Mouse (Mus musculus): ENCODE measurements around the gene Tmem268. TPM values are rescaled to one million over a fixed set of nuclear protein-coding genes. Genes with fewer than 3 reads are reported as not detected.

Gene Tmem268
- polyA plus RNA-seq, 1 experiment from 2014 or later = 4.7 TPM

DNA sequence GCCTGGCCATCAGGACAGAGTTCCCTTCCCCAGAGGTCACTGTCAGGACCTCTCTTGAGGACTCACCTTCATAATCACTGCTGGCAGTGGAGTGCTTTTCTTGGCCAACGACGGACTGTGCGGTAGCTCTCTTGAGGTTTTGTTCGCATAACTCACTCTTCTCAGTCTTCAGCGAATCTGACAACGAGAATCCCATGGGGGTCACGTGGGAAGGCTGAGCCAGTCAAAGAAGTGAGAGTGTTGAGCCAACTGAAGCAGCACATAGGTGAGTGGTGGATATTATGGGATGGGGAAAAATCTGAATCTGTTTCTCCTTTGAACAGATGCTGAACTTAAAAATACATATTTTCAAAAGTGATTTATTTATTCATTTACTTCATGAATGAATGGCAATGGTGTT, 49.8 kb downstream of the Tmem268 start:
- WGBS = 71% methylated on average over 7 of the region's 7 CpGs
- no peaks in the 10 kb centered on the region for H3K36me3 ChIP-seq (replicated peaks)
- H3K9me3 ChIP-seq = no peaks in the 10 kb centered on the region
- H3K4me3 ChIP-seq = no peak overlapping the region
- no peak overlapping the region for H3K4me2 ChIP-seq
- H3K9ac ChIP-seq = no peak overlapping the region
- no peaks in the 10 kb centered on the region for H3K27me3 ChIP-seq (replicated peaks)
- no peak for ATAC-seq (replicated peaks)
- H3K4me1 ChIP-seq = no peaks in the 10 kb centered on the region
- no peak overlapping the region for H3K27ac ChIP-seq

DNA sequence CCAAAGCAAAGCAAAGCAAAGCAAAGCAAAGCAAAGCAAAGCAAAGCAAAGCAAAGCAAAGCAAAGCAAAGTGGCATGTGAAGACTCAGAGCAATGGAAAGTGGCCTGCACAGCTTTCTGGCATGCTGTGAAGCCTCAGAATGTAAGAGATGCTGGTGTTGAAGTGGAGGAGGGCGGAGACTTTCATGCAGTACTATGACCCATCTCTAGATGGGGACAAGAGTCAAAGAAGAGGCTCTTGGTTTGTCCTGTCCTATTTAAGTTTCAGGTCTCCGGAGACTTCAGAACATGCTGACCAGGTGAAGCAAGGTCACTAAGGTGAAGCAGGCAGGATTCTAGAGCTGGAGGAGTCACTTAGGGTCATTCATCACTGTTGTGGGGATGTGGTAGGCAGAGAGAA, 63.3 kb downstream of the Tmem268 start:
- Histone ChIP-seq H3K9me3 (no peaks in the 10 kb centered on the region), H3K27ac (no peak overlapping the region), H3K27me3 (replicated peaks) (no peaks in the 10 kb centered on the region), H3K4me3 (no peak overlapping the region), H3K4me1 (no peaks in the 10 kb centered on the region), H3K4me2 (no peak overlapping the region), H3K9ac (no peak overlapping the region), H3K36me3 (replicated peaks) (no peaks in the 10 kb centered on the region)
- no peak for ATAC-seq (replicated peaks)
- WGBS = 83% methylated on average over 2 of the region's 2 CpGs

DNA sequence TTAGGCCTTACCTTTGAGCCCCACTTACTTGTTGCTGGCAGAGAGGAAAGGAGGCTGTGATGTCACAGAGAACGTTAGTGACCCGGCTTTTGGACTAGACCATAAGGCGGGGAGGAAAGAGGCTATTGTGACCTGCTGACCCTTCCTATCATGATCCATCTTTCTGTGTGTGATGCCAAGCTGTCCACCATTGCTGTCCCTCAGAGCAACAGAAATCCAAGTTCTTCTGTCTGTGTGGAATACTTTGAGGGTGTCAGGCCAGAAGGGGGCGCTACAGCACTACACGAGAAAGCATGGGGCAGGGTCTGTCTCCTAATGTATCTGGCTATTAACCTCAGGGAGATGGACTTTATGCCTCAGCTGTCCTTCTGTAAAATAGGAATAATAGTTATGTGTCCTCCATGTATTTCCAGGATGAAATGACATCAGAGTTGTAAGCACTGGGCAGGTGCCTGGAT, 63.8 kb downstream of the Tmem268 start, which contains the start of gene Tex48:
Gene Tex48 (minus strand): TSS at position 51 of the 458 bp plus-strand sequence.
- no peak for ATAC-seq (replicated peaks)
- Histone ChIP-seq H3K9ac (no peak within 1 kb of the TSS), H3K27ac (no peak within 1 kb of the TSS), H3K4me2 (no peak within 1 kb of the TSS), H3K4me1 (no peaks in the 10 kb centered on the region), H3K36me3 (replicated peaks) (no peaks in the 10 kb centered on the region), H3K4me3 (no peak within 1 kb of the TSS), H3K9me3 (no peaks in the 10 kb centered on the region), H3K27me3 (replicated peaks) (no peaks in the 10 kb centered on the region)
- 60% methylated on average over 5 of the region's 5 CpGs for WGBS

DNA sequence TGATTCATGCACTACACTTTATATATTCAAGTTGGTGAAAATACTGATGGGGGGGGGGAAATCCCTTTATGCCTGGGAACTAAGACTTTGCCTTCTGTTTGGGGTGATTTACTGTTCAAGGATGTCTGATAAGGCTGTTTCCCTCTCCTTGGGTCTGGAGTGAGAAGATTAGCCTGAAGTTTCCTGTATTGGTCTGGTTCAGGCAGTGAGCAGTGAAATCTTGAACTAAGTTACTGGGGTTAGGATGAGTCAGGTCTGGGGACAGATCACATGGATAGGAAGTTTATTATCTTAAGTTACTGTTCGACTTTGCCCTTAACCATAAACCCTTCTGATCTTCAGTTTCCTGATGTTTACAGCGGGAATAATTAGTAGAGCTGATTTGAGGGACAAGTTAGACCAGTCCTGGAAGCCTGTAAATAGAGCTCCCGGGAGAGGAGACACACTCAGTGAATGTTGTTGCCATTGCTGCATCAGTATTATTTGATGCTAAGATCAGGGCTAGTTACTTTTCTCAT, 67.0 kb downstream of the Tmem268 start:
- Histone ChIP-seq H3K27me3 (replicated peaks) (no peaks in the 10 kb centered on the region), H3K36me3 (replicated peaks) (no peaks in the 10 kb centered on the region), H3K27ac (no peak overlapping the region), H3K4me3 (no peak overlapping the region), H3K9ac (no peak overlapping the region), H3K9me3 (no peaks in the 10 kb centered on the region), H3K4me1 (no peaks in the 10 kb centered on the region), H3K4me2 (no peak overlapping the region)
- 79% methylated on average over 3 of the region's 3 CpGs for WGBS
- no peak for ATAC-seq (replicated peaks)

DNA sequence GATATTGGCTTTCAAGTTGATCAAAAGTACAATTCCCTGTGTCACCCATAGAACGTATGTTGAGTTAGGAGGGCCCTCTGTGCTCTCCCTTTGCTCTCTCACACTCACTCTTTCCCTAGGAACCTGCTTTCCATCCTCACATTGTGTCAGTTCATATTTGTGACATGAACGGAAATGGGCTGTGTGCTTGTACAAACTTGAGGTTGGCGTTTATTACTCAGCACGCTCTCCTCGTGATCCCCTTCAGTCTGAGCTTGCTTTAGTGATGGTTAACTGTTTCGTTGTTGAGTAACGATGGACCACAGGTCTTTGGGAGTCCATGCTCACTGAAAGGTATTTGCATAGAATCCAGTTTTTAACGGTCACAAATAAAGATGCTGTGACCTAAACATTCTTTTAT, 68.5 kb downstream of the Tmem268 start:
- WGBS = 88% methylated on average over 8 of the region's 8 CpGs

DNA sequence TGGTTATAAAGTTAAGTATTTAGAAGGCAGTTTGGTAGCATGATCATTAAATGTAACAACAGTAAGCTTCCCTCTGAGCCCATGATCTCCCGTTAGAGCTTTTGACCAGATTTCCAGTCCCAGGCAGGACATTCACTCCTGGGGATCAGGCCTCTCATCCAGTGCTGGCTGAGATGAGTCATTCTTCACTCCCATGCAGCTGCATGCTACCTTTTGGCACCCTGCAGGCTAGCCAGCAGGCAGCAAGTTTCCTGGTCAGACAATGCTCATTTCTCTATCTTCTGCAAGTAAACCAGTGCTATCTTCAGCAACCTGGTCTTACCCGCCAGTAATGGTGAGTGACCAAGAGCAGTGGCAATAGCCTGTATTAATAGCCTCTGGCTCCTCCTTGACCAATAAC, 74.6 kb downstream of the Tmem268 start:
- no peak overlapping the region for H3K27ac ChIP-seq

More for the DNA sequence above, 68.5 kb downstream of the Tmem268 start:
- no peak overlapping the region for H3K4me2 ChIP-seq
- no peaks in the 10 kb centered on the region for H3K36me3 ChIP-seq (replicated peaks)
- ATAC-seq (replicated peaks) = no peak
- H3K4me3 ChIP-seq = no peak overlapping the region
- H3K9me3 ChIP-seq = no peaks in the 10 kb centered on the region
- no peak overlapping the region for H3K9ac ChIP-seq
- H3K27me3 ChIP-seq (replicated peaks) = no peaks in the 10 kb centered on the region
- no peak overlapping the region for H3K27ac ChIP-seq
- no peaks in the 10 kb centered on the region for H3K4me1 ChIP-seq

More for the DNA sequence above, 74.6 kb downstream of the Tmem268 start:
- no peaks in the 10 kb centered on the region for H3K27me3 ChIP-seq (replicated peaks)
- H3K9ac ChIP-seq = no peak overlapping the region
- H3K36me3 ChIP-seq (replicated peaks) = no peaks in the 10 kb centered on the region
- no peak overlapping the region for H3K4me2 ChIP-seq
- 88% methylated on average over 2 of the region's 2 CpGs for WGBS
- H3K9me3 ChIP-seq = no peaks in the 10 kb centered on the region
- no peak for ATAC-seq (replicated peaks)
- H3K4me3 ChIP-seq = no peak overlapping the region
- H3K4me1 ChIP-seq = no peaks in the 10 kb centered on the region

Other genes with a start within 250 kb of the Tmem268 start
- gene Orm1, start 214.2 kb upstream of the Tmem268 start, polyA plus RNA-seq (2015; fragmentation: Nextera tagmentation; extraction: Ambion mirVana) = not detected in 2 replicates
- gene Orm3, start 202.6 kb upstream of the Tmem268 start, polyA plus RNA-seq (2015; fragmentation: Nextera tagmentation; extraction: Ambion mirVana) = not detected in 2 replicates
- gene Orm2, start 196.3 kb upstream of the Tmem268 start, polyA plus RNA-seq (2015; fragmentation: Nextera tagmentation; extraction: Ambion mirVana) = not detected in 2 replicates
- gene Akna, start 155.4 kb upstream of the Tmem268 start, polyA plus RNA-seq (2015; fragmentation: Nextera tagmentation; extraction: Ambion mirVana) = 7.0 and 7.7 TPM in 2 replicates
- gene Whrn, start 62.8 kb upstream of the Tmem268 start, polyA plus RNA-seq (2015; fragmentation: Nextera tagmentation; extraction: Ambion mirVana) = 6.5 and 7.5 TPM in 2 replicates
- gene Atp6v1g1, start 14.0 kb upstream of the Tmem268 start, polyA plus RNA-seq (2015; fragmentation: Nextera tagmentation; extraction: Ambion mirVana) = 409 and 410 TPM in 2 replicates
- not detected in 2 replicates for gene Gm11213, start 46.5 kb downstream of the Tmem268 start, polyA plus RNA-seq (2015; fragmentation: Nextera tagmentation; extraction: Ambion mirVana)
- gene Tex48, start 63.6 kb downstream of the Tmem268 start, polyA plus RNA-seq (2015; fragmentation: Nextera tagmentation; extraction: Ambion mirVana) = not detected in 2 replicates
- not detected in 2 replicates for gene Gm11214, start 104.6 kb downstream of the Tmem268 start, polyA plus RNA-seq (2015; fragmentation: Nextera tagmentation; extraction: Ambion mirVana)
- gene Tnfsf15, start 186.3 kb downstream of the Tmem268 start, polyA plus RNA-seq (2015; fragmentation: Nextera tagmentation; extraction: Ambion mirVana) = 0.05 TPM in 1 of 2 replicates, not detected in the other

All from midbrain, embryonic 15.5 days (tissue).